Mouse (Mus musculus) G1E (cell line): ENCODE results near the gene Cyct.

Source experiments
- CTCF ChIP-seq: IDR thresholded peaks from 2 replicates; pipeline ENCODE4 v1.5.1; 2012; ENCODE audit warnings: low read depth, low read length, inconsistent platforms, mixed read lengths
- GATA2 ChIP-seq: IDR thresholded peaks from 2 replicates; pipeline ENCODE4 v1.6.1; 2012; ENCODE audit warnings: low read depth, low read length, inconsistent platforms, borderline replicate concordance
- TAL1 ChIP-seq: conservative IDR thresholded peaks from 2 replicates; pipeline ENCODE4 v1.6.1; 2012; ENCODE audit warnings: low read depth, low read length, inconsistent platforms, mixed read lengths

DNA sequence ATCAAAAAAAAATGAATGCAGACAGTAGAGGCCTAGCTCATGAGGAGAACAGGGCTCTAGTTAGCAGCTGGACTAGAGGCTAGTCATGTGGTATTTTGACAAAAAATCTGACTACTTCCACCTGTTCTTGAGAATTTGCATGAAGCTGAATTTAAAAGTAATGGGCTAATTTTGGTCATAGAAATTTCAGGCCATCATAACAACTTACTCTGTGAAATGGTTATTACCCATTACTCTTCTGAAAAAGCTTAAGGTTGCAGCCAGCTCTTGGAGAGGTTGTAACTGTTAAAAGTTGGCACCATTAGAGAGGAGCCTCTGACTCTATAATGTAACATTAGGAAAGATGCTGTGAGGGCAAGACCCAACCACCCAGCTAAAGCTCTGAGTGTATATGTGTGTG lies 26.3 kb upstream of the Cyct start:
- no peak for TF ChIP-seq CTCF
- TF ChIP-seq GATA2: no peak
- TF ChIP-seq TAL1: no peak
